Mouse (Mus musculus) stomach, postnatal 0 days (tissue): ENCODE results near the gene Iqschfp. TPM values are rescaled to one million over a fixed set of nuclear protein-coding genes. Genes with fewer than 3 reads are reported as not detected.
A peak's percentile ranks its signal among the peaks of the same experiment; 100 is the strongest.

Source experiments
- ATAC-seq: fragments of 200-750 bp; cut with Nextera tagmentation; 2 replicates; pipeline ENCODE4 v1.8.0; 2017; ENCODE audit not compliant: low FRiP score, low TSS enrichment
- DNase-seq: peaks from one replicate; pipeline ENCODE4 v3.0.0-alpha.2; 2016; ENCODE audit warnings: low spot score
- H3K27ac ChIP-seq: fragments of 300-500 bp; sonication (generic); replicated peaks from 2 replicates; pipeline ENCODE4 v1.5.1; 2014; ENCODE audit warnings: mild to moderate bottlenecking, control low read depth
- H3K27me3 ChIP-seq: fragments of 300-500 bp; sonication (generic); 2 replicates; pipeline ENCODE4 v1.6.1; 2014; ENCODE audit warnings: low read length; ENCODE audit not compliant: control insufficient read depth, insufficient read depth
- H3K36me3 ChIP-seq: fragments of 300-500 bp; sonication (generic); 2 replicates; pipeline ENCODE4 v1.6.1; 2014; ENCODE audit warnings: low read length, mixed read lengths; ENCODE audit not compliant: control insufficient read depth, insufficient read depth
- H3K4me1 ChIP-seq: fragments of 300-500 bp; sonication (generic); replicated peaks from 2 replicates; pipeline ENCODE4 v1.6.1; 2014; ENCODE audit warnings: antibody characterized with exemption; ENCODE audit not compliant: control insufficient read depth, insufficient read depth
- H3K4me2 ChIP-seq: fragments of 300-500 bp; sonication (generic); replicated peaks from 2 replicates; pipeline ENCODE4 v1.6.1; 2014; ENCODE audit warnings: low read depth, mild to moderate bottlenecking, control low read depth, moderate library complexity
- H3K4me3 ChIP-seq: fragments of 300-500 bp; sonication (generic); 2 replicates; pipeline ENCODE4 v1.5.1; 2014; ENCODE audit warnings: low read depth, low read length, control low read depth
- H3K9ac ChIP-seq: fragments of 300-500 bp; sonication (generic); 2 replicates; pipeline ENCODE4 v1.6.1; 2014; ENCODE audit warnings: mild to moderate bottlenecking, low read length, control low read depth, mixed read lengths
- H3K9me3 ChIP-seq: fragments of 300-500 bp; sonication (generic); 2 replicates; pipeline ENCODE4 v1.6.1; 2016; ENCODE audit warnings: low read length; ENCODE audit not compliant: control insufficient read depth
- CTCF ChIP-seq: IDR thresholded peaks from 2 replicates; pipeline ENCODE4 v1.5.1; 2016; ENCODE audit warnings: antibody characterized with exemption, low read depth, mild to moderate bottlenecking, moderate library complexity
- EP300 ChIP-seq: optimal IDR thresholded peaks from 2 replicates; pipeline ENCODE3; 2016; ENCODE audit warnings: antibody characterized with exemption
- WGBS: fragments of 180-500 bp; shearing (Covaris S2); extraction: QIAGEN DNeasy Blood & Tissue Kit; methylation state at CpG from one replicate; pipeline ENCODE4 v1.1.7; 2014; 5-methylcytosine and 5-hydroxymethylcytosine counted together
- polyA plus RNA-seq: library from polyadenylated mRNA; unstranded; fragments of >200 nt; fragmentation: Nextera tagmentation; extraction: Ambion mirVana; gene quantifications from 2 replicates; pipeline ENCODE4 v1.2.1, GENCODE M21; 2015

The Iqschfp gene
- polyA plus RNA-seq, 1 experiment from 2014 or later, result 0.08 TPM

DNA sequence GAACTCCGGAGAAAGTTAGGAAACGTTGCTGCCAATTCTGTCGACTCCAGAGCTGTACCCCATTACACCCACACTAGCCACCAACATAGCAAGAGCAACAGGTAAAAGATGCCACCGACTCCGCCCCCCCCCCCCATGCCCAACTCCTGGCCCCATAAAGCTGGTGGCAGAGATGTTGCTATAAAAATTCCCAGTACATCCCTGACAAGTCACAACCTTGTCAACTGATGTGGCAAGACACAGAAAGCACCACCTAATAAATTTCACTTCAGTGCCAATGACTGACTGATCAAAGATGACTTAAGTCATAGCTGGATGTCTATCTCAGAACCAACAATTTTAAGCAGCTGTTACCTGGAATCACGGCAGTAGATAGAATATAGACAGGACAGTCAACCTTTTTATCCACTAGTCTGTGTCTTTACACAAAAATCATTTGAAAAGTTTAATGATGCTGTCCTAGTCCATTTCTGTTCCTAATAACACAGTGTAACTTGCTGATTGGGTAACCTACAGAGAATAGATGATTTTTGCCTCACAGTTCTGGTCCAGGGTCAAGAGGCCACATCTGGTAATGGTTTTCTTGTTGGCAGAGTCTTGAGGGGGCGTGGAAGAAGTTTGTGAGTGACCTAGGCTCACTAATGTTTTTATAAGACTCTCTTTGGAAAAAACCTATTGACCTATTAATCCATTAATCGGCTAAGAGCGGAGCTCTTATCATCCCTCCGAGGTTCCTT, 561.9 kb downstream of the Iqschfp start:
- Histone ChIP-seq H3K27ac (no peak overlapping the region), H3K4me3 (no peak overlapping the region), H3K4me2 (no peak overlapping the region), H3K4me1 (no peaks in the 10 kb centered on the region), H3K9ac (no peak overlapping the region), H3K27me3 (no peaks in the 10 kb centered on the region), H3K9me3 (no peaks in the 10 kb centered on the region), H3K36me3 (no peaks in the 10 kb centered on the region)
- ATAC-seq (no peak), DNase-seq (no peak)
- 48% methylated on average over 10 of the region's 10 CpGs for whole genome bisulfite sequencing
- TF ChIP-seq CTCF (no peak), EP300 (no peak)

DNA sequence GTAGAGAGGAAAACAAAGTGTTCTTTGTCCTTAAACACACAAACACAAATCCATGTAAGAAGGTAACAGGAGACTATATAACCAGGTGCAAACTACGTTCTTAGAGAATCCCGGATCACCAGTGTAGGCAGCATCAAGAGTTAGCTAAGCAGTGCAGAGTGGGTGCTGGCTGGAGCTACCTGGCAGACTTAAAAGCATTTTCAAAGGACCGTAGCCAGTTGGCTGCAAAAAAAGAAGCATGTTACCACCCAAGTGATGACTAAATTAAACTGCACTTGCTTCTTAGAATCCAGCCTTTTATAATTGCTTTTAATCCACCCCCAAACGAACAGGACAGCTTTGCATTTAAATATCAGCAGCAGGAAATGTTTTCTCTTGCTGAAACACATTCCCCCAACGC, 574.6 kb downstream of the Iqschfp start:
- H3K4me2 ChIP-seq, result no peak overlapping the region
- WGBS, result 53% methylated on average over 5 of the region's 5 CpGs
- H3K27me3 ChIP-seq, result no peaks in the 10 kb centered on the region
- TF ChIP-seq EP300 (no peak), CTCF (no peak)
- no peak for ATAC-seq
- H3K27ac ChIP-seq, result no peak overlapping the region
- no peaks in the 10 kb centered on the region for H3K9me3 ChIP-seq
- peaks cover 4% of the 10 kb centered on the region; the same call in 1 of the 2 replicates for H3K4me1 ChIP-seq
- DNase-seq, result no peak
- H3K36me3 ChIP-seq, result no peaks in the 10 kb centered on the region
- no peak overlapping the region for H3K9ac ChIP-seq
- no peak overlapping the region for H3K4me3 ChIP-seq

- Histone ChIP-seq H3K27me3 (no peaks in the 10 kb centered on the region), H3K9ac (peak overlapping the region; percentile 13; the same call in 1 of the 2 replicates), H3K36me3 (no peaks in the 10 kb centered on the region), H3K4me2 (peak overlapping the region; percentile 50), H3K4me1 (peaks cover 4% of the 10 kb centered on the region; the same call in 1 of the 2 replicates), H3K9me3 (no peaks in the 10 kb centered on the region), H3K4me3 (peak overlapping the region; percentile 36), H3K27ac (peak overlapping the region; percentile 53; the same call in 1 of the 2 replicates)
- TF ChIP-seq CTCF, result no peak
- no peak for TF ChIP-seq EP300
- 8% methylated on average over 10 of the region's 10 CpGs for WGBS
- ATAC-seq, result 0 out of 2 replicates have a peak, but pooled peaks have one; percentile 60
- DNase-seq, result no peak
Measured at GRCm38 (mm10) chr3:68467941-68468687, 576.1 kb downstream of the Iqschfp start.

DNA sequence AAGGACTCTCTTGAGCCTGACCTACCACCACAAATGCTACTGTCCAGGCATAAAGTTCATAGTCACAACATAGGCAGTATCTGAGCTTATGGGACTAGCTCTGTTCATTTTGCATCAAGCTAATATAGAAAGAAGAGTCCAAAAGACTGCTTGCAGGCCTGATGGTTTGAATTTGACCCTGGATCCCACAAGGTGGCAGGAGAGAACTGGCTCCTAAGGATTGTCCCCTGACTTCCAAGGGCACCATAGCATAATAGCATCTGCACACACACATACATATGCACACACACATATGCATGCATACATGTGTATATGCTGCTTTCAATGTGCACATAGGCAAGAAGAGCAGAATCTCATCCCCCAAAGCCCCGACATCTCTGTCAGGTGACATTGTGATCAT, 577.6 kb downstream of the Iqschfp start:
- WGBS, result 57% methylated on average over 1 of the region's 1 CpGs
- Histone ChIP-seq H3K27ac (no peak overlapping the region), H3K9ac (no peak overlapping the region), H3K9me3 (no peaks in the 10 kb centered on the region), H3K4me3 (no peak overlapping the region), H3K36me3 (no peaks in the 10 kb centered on the region), H3K4me2 (peak overlapping the region; percentile 14; the same call in 1 of the 2 replicates), H3K4me1 (peaks cover 4% of the 10 kb centered on the region; the same call in 1 of the 2 replicates), H3K27me3 (no peaks in the 10 kb centered on the region)
- no peak for ATAC-seq
- no peak for DNase-seq
- peak; percentile 65 for TF ChIP-seq CTCF
- TF ChIP-seq EP300, result no peak

- Histone ChIP-seq H3K36me3 (no peaks in the 10 kb centered on the region), H3K9ac (no peak overlapping the region), H3K4me1 (peaks cover 4% of the 10 kb centered on the region; the same call in 1 of the 2 replicates), H3K4me2 (no peak overlapping the region; the same call in 1 of the 2 replicates), H3K27ac (peak overlapping the region; percentile 49; the same call in 1 of the 2 replicates), H3K9me3 (no peaks in the 10 kb centered on the region), H3K27me3 (no peaks in the 10 kb centered on the region), H3K4me3 (no peak overlapping the region)
- WGBS, result 12% methylated on average over 3 of the region's 3 CpGs
- ATAC-seq (no peak), DNase-seq (no peak)
- TF ChIP-seq EP300 (no peak), CTCF (no peak)
Measured at GRCm38 (mm10) chr3:68470061-68470460, 578.0 kb downstream of the Iqschfp start.

DNA sequence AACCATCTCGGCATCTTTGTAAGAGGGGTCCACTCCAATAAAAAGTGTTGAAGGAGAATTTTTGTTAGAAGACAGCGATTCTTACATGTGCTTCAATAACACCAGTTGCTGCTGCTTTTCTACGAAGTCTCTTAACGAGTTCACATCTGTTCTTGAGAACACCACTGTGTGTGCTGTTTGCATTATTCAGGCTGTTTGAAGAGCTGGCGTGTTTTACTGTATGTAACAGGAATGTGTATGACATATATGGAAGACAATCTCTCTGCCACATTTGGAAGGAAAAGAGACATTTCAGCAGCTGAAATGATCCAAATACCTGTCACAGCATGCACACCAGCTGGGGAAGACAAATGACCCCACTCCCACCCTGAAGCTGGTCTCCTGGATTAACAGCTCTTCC, 578.6 kb downstream of the Iqschfp start:
- Histone ChIP-seq H3K9me3 (no peaks in the 10 kb centered on the region), H3K4me2 (no peak overlapping the region), H3K27ac (peak overlapping the region; percentile 49), H3K9ac (no peak overlapping the region), H3K27me3 (no peaks in the 10 kb centered on the region), H3K4me3 (no peak overlapping the region), H3K4me1 (peaks cover 4% of the 10 kb centered on the region; the same call in 1 of the 2 replicates), H3K36me3 (no peaks in the 10 kb centered on the region)
- TF ChIP-seq EP300, result no peak
- TF ChIP-seq CTCF, result no peak
- ATAC-seq (no peak), DNase-seq (no peak)
- WGBS, result 27% methylated on average over 5 of the region's 5 CpGs
